Mouse (Mus musculus): Measurements from ENCODE around the gene Scamp2. TPM values are rescaled to one million over a fixed set of nuclear protein-coding genes. Genes with fewer than 3 reads are reported as not detected.

Gene Scamp2
- polyA plus RNA-seq, 1 experiment from 2014 or later = 84.6 TPM

DNA sequence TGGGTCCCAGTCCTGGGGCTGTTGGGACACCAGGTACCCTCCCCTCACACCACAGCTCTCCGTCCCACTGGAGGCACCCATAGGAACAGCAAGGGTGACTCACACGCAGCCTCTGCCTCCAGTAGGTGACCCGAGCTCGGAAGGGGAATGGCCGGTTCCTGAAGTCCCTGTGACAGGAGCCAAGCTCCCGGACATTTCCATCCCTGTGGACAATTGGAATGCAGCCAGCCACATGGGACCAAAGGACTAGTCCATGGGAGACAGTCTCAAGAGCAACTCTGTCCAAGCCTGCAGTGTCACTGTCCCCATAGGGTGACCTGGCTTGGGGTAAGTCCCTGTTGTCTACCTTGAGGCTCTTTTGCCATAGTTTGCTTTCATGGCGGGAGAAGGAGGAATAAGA, 53.2 kb downstream of the Scamp2 start:
- Histone ChIP-seq H3K27me3 (no peaks in the 10 kb centered on the region), H3K4me2 (replicated peaks) (no peak overlapping the region), H3K4me1 (no peaks in the 10 kb centered on the region), H3K9ac (no peak overlapping the region), H3K9me3 (replicated peaks) (no peaks in the 10 kb centered on the region), H3K27ac (replicated peaks) (no peak overlapping the region), H3K4me3 (replicated peaks) (no peak overlapping the region), H3K36me3 (no peaks in the 10 kb centered on the region)
- WGBS = 77% methylated on average over 7 of the region's 7 CpGs
- ATAC-seq (ENCODE audit: insufficient number of reproducible peaks, low FRiP score, low TSS enrichment, low read depth) = no peak

DNA sequence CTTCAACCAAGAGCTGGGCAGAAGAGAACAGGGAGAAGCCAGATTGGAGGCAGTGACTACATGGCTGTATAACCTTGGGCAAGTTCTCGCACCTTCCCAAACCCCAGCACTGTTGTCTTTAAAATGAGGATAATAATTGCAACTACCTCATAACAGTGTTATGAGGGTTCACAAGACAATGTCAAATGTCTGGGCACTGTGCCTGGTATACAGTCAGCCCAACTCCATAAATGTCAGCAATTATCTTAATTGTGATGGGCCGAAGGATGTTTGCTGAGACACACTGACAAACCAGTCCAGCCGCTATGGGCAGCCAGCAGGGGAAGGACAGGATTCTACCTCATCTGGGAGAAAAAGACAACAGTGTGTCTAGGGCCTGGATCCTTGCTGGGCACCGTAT, 54.0 kb downstream of the Scamp2 start:
- no peak overlapping the region for H3K9ac ChIP-seq
- 70% methylated on average over 4 of the region's 4 CpGs for WGBS
- no peaks in the 10 kb centered on the region for H3K9me3 ChIP-seq (replicated peaks)
- ATAC-seq (ENCODE audit: insufficient number of reproducible peaks, low FRiP score, low TSS enrichment, low read depth) = no peak
- H3K27me3 ChIP-seq = no peaks in the 10 kb centered on the region
- H3K4me2 ChIP-seq (replicated peaks) = no peak overlapping the region
- H3K27ac ChIP-seq (replicated peaks) = no peak overlapping the region
- no peaks in the 10 kb centered on the region for H3K4me1 ChIP-seq
- no peaks in the 10 kb centered on the region for H3K36me3 ChIP-seq
- H3K4me3 ChIP-seq (replicated peaks) = no peak overlapping the region

DNA sequence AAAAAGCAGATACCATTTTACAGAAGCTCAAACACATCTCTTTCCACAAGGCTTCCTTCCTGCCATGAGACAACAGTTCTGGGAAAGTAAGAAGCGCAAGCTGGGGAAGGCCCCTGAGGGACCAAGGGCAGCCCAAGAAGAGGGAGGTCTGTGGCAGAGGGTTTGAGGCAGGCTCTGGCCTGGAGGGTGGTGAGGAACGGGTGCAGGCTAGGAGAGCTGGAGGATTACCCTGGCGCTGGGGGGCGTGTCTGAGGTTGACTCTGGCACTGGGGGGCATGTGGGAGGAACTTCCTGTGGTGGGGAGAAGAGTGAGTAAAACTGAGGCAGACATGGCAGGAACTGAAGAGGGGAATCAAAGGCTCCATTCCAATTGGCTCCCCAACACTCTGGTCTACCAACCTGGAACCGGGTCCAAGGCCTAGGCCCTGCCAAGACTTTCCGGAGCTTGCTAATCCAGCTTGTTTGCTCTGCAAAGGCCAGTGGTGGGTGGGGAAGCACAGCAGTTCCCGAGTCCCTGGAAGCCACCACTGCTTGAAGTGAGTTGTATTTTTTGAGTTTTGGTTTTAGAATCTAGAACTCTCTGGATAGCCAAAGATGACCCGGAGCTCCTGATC, 56.9 kb downstream of the Scamp2 start:
- Histone ChIP-seq H3K4me3 (replicated peaks) (no peak overlapping the region), H3K4me1 (no peaks in the 10 kb centered on the region), H3K9me3 (replicated peaks) (no peaks in the 10 kb centered on the region), H3K36me3 (no peaks in the 10 kb centered on the region), H3K9ac (no peak overlapping the region), H3K27me3 (no peaks in the 10 kb centered on the region), H3K27ac (replicated peaks) (no peak overlapping the region), H3K4me2 (replicated peaks) (no peak overlapping the region)
- 67% methylated on average over 8 of the region's 8 CpGs for WGBS
- no peak; the same call in 1 of the 2 replicates for ATAC-seq (ENCODE audit: insufficient number of reproducible peaks, low FRiP score, low TSS enrichment, low read depth)

DNA sequence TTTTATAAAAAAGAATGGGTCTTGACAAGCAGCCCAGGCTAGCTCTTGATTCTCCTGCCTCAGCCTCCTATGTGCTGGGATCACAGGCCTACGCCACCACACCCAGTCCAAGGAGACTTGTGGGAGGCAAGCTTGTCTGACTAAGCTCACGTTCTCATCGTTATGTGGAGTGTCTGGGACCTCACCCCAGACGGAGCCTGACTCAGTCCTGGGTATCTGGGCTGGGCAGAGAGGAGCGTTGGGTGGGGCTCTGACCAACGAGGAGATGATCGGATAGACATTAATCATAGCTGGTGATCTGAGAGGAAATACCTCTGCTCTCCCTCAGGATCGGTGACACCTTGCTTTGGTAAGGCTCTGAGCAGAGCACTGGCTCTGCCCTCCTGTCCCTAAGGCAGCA, 58.1 kb downstream of the Scamp2 start:
- Histone ChIP-seq H3K36me3 (no peaks in the 10 kb centered on the region), H3K4me2 (replicated peaks) (no peak overlapping the region), H3K9ac (no peak overlapping the region), H3K4me3 (replicated peaks) (no peak overlapping the region), H3K9me3 (replicated peaks) (no peaks in the 10 kb centered on the region), H3K27ac (replicated peaks) (no peak overlapping the region), H3K27me3 (no peaks in the 10 kb centered on the region), H3K4me1 (no peaks in the 10 kb centered on the region)
- no peak for ATAC-seq (ENCODE audit: insufficient number of reproducible peaks, low FRiP score, low TSS enrichment, low read depth)
- WGBS = 69% methylated on average over 8 of the region's 8 CpGs

DNA sequence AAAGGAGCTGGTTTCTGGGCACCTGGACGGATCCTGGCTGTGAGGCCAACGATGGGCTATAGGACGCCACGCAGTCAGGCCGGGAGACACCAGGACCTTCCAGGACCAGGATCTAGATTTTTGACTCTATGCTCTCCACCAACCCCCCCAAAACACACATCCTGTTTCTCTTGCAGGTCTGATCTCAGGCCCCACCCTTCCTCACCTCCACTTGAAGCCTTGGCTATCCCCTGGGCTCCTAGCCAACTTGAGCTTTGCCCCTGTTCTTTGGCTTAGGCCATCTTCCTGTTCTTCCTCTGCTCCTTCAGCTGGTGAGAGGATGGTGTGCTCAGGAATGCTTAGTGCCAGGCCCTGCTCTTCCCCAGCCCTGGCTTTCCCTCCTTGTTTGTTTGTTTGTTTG, 59.9 kb downstream of the Scamp2 start, which contains the start of gene Lman1l:
Gene Lman1l (minus strand): TSS at position 101 of the 400 bp plus-strand sequence.
- H3K4me3 ChIP-seq (replicated peaks) = no peak within 1 kb of the TSS
- H3K4me2 ChIP-seq (replicated peaks) = no peak within 1 kb of the TSS
- no peak within 1 kb of the TSS for H3K9ac ChIP-seq
- no peak within 1 kb of the TSS for H3K27ac ChIP-seq (replicated peaks)
- H3K4me1 ChIP-seq = no peaks in the 10 kb centered on the region
- no peaks in the 10 kb centered on the region for H3K9me3 ChIP-seq (replicated peaks)
- no peaks in the 10 kb centered on the region for H3K27me3 ChIP-seq
- H3K36me3 ChIP-seq = peaks cover 13% of the 10 kb centered on the region
- WGBS = 81% methylated on average over 5 of the region's 5 CpGs
- ATAC-seq (ENCODE audit: insufficient number of reproducible peaks, low FRiP score, low TSS enrichment, low read depth) = no peak

DNA sequence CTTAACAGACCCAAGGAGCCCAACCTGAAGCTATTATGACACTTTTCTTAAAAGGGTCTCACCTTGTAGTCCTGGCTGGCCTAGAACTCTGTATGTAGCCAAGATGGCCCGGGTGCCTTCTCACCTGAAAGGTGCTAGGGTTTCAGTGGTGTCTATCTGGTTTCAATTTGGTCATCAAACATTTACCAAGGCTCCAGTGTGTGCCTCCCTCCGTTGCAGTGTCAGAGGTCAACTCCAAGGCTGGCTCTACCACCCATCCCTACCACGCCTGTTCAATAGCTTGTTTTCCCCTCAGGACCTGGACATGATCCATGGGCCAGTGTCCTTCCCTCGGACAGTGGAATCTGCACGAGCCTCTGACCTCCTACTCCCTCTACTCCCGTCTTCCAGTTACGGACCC, 63.6 kb downstream of the Scamp2 start:
- 77% methylated on average over 7 of the region's 7 CpGs for WGBS
- H3K27ac ChIP-seq (replicated peaks) = no peak overlapping the region
- no peaks in the 10 kb centered on the region for H3K27me3 ChIP-seq
- no peak overlapping the region for H3K4me3 ChIP-seq (replicated peaks)
- ATAC-seq (ENCODE audit: insufficient number of reproducible peaks, low FRiP score, low TSS enrichment, low read depth) = no peak
- H3K9me3 ChIP-seq (replicated peaks) = no peaks in the 10 kb centered on the region
- no peak overlapping the region for H3K4me2 ChIP-seq (replicated peaks)
- no peaks in the 10 kb centered on the region for H3K4me1 ChIP-seq
- H3K36me3 ChIP-seq = peaks cover 49% of the 10 kb centered on the region
- H3K9ac ChIP-seq = no peak overlapping the region

DNA sequence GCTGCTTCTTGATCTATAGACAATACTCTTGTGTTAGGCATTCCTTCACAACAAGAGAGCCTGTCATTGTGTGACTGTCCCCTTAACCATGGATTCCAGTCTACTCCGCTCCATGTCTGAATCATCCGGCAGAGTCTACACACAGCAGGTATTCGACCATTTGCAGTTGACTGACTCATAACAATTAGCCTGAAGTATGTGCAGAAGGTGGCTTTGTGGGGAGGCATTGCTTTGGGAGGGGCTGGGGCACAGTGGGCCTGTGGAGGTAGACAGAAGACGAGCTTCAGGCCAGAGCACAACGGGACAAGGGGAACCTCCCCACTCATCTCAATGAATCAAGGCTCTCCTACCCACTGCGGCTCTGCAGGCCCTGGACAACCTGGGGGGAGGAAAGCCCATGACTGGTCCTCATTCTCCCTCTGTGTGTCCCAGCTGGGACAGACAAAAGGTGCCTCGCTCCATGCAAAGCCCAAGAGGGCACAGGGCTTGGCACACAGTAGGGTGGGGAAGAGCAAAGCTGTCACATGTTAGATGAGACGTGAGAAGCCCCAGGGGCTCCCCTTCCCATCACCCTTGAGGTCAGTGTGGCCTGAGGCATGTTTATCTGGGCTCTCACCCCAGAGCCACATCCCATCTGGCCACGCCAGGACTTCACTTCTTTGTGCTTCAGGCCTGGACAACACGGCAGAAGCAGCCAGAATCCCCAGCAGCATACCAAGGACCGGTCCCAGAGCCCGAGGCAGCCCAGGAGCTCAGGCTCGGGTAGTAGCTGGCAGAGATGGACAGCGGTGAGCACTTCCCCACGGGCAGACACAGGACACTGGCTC, 65.1 kb downstream of the Scamp2 start:
- ATAC-seq (ENCODE audit: insufficient number of reproducible peaks, low FRiP score, low TSS enrichment, low read depth) = no peak
- no peaks in the 10 kb centered on the region for H3K27me3 ChIP-seq
- H3K4me2 ChIP-seq (replicated peaks) = no peak overlapping the region
- peaks cover 64% of the 10 kb centered on the region for H3K36me3 ChIP-seq
- H3K4me1 ChIP-seq = no peaks in the 10 kb centered on the region
- H3K9ac ChIP-seq = no peak overlapping the region
- no peak overlapping the region for H3K27ac ChIP-seq (replicated peaks)
- WGBS = 83% methylated on average over 15 of the region's 15 CpGs
- no peak overlapping the region for H3K4me3 ChIP-seq (replicated peaks)
- no peaks in the 10 kb centered on the region for H3K9me3 ChIP-seq (replicated peaks)

DNA sequence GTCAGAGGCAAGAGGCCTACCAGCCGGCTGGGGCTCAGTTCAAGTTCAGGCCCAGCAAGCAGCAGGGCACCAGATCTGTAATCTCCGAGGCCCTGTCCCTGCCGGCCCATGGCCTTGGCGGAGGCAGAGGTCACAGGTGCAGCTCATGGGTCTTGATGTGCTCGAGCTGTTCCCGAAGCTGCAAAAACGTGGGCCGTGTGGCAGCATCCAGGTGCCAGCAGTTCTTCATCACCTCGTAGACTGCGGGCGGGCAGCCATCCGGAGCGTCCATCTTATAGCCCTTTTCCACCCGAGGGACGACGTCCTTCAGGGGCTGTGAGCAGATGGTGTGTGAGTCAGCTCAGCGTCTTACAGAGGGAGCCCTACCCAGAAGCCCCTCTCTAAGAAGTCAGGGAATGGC, 66.4 kb downstream of the Scamp2 start:
- Histone ChIP-seq H3K27ac (replicated peaks) (no peak overlapping the region), H3K4me3 (replicated peaks) (no peak overlapping the region), H3K36me3 (peaks cover 76% of the 10 kb centered on the region), H3K4me2 (replicated peaks) (no peak overlapping the region), H3K4me1 (no peaks in the 10 kb centered on the region), H3K27me3 (no peaks in the 10 kb centered on the region), H3K9me3 (replicated peaks) (no peaks in the 10 kb centered on the region), H3K9ac (no peak overlapping the region)
- 90% methylated on average over 17 of the region's 17 CpGs for WGBS
- no peak for ATAC-seq (ENCODE audit: insufficient number of reproducible peaks, low FRiP score, low TSS enrichment, low read depth)

DNA sequence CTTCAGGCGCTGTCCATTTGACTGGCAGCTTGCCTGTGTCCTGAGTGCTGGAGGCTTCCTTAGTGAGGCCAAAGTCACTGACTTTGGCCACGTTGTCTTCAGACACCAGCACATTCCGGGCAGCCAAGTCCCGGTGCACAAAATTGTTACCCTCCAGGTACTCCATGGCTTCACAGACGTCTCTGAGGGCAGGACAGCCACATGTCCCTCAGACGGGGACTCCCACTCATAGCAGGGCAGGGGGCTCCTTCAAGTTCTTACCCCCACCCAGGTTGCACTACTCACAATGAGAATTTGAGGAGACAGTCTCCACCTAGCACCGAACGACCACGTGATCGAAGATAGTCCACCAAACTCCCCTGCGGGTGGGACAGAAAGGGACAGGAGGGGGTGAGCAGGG, 67.1 kb downstream of the Scamp2 start:
- H3K27ac ChIP-seq (replicated peaks) = no peak overlapping the region
- H3K36me3 ChIP-seq = peaks cover 80% of the 10 kb centered on the region
- 91% methylated on average over 11 of the region's 11 CpGs for WGBS
- H3K9me3 ChIP-seq (replicated peaks) = no peaks in the 10 kb centered on the region
- no peak overlapping the region for H3K4me3 ChIP-seq (replicated peaks)
- H3K27me3 ChIP-seq = no peaks in the 10 kb centered on the region
- H3K4me2 ChIP-seq (replicated peaks) = no peak overlapping the region
- ATAC-seq (ENCODE audit: insufficient number of reproducible peaks, low FRiP score, low TSS enrichment, low read depth) = no peak
- H3K4me1 ChIP-seq = peaks cover 1% of the 10 kb centered on the region; the same call in 1 of the 2 replicates
- no peak overlapping the region for H3K9ac ChIP-seq

DNA sequence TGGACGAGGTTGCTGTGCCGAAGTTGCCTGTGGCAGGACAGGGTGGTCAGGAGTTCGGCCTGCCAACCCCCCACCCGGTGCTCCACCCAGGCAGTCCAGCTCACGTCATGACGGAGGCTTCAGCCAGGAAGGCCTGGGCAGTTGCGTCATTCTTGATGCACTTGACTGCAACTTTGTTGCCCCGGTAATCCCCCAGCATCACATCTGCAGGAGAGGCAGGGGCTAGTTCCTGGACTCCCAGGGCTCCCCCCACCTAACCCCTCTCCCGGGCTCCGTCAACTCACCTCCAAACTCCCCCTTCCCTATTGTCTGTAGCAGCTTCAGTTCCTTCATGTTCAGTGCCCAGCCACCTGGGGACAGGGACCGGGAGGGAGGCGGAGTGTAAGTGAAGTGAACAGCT, 68.0 kb downstream of the Scamp2 start:
- peaks cover 8% of the 10 kb centered on the region for H3K4me1 ChIP-seq
- ATAC-seq (ENCODE audit: insufficient number of reproducible peaks, low FRiP score, low TSS enrichment, low read depth) = 0 out of 2 replicates have a peak, but pooled peaks have one; percentile 5
- peaks cover 80% of the 10 kb centered on the region for H3K36me3 ChIP-seq
- H3K4me2 ChIP-seq (replicated peaks) = no peak overlapping the region
- H3K27ac ChIP-seq (replicated peaks) = no peak overlapping the region
- H3K4me3 ChIP-seq (replicated peaks) = no peak overlapping the region
- 91% methylated on average over 12 of the region's 12 CpGs for WGBS
- H3K9ac ChIP-seq = no peak overlapping the region
- H3K27me3 ChIP-seq = no peaks in the 10 kb centered on the region
- no peaks in the 10 kb centered on the region for H3K9me3 ChIP-seq (replicated peaks)

DNA sequence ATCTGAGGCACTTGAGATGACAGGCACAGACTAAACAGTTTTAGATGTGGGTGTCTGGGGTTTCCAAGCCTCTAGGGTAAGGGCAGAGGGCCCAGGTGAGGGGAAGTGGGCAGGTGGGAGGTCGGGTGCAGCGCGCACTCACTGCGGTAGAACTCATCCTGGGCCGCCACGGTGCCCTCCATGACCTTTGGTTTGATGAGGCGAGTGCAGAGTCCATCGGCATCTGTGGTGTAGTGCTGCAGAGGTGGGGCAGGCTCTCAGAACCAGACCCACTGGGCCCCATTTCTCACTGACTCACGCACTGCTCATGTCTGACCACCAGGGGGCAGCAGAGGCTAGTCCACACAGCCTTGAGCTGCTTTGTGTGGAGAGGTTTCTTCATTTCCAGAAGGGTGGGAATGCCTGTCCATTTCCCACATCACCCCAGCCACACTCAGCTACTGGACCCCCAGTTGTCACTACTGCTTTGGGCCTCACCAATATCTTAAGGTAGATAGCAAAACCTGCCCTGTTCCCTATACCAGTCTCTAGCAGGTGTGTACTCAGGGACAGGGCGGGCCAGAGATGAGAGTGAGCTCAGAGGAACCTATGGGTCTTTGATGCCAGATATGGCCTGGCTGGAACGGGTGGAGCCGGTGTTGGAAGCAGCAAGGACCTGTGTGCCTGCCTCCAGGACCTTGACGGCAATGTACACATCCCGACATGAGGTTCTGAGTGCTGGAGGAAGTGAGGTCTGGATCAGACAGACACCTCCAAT, 68.6 kb downstream of the Scamp2 start:
- no peak overlapping the region for H3K4me2 ChIP-seq (replicated peaks)
- ATAC-seq (ENCODE audit: insufficient number of reproducible peaks, low FRiP score, low TSS enrichment, low read depth) = peak; percentile 32; the same call in 1 of the 2 replicates
- H3K9ac ChIP-seq = no peak overlapping the region
- peaks cover 80% of the 10 kb centered on the region for H3K36me3 ChIP-seq
- peaks cover 13% of the 10 kb centered on the region for H3K4me1 ChIP-seq
- WGBS = 64% methylated on average over 14 of the region's 14 CpGs
- no peak overlapping the region for H3K27ac ChIP-seq (replicated peaks)
- H3K9me3 ChIP-seq (replicated peaks) = no peaks in the 10 kb centered on the region
- no peak overlapping the region for H3K4me3 ChIP-seq (replicated peaks)
- H3K27me3 ChIP-seq = no peaks in the 10 kb centered on the region

Measured in embryonic facial prominence, embryonic 15.5 days (tissue).